Mouse (Mus musculus) T-cell, adult 2 months (primary cell): ENCODE data around the gene Rnf4.

Source experiments
- DNase-seq: peaks from one replicate; pipeline ENCODE4 v3.0.0; 2022; ENCODE audit warnings: low spot score

The Rnf4 gene

DNA sequence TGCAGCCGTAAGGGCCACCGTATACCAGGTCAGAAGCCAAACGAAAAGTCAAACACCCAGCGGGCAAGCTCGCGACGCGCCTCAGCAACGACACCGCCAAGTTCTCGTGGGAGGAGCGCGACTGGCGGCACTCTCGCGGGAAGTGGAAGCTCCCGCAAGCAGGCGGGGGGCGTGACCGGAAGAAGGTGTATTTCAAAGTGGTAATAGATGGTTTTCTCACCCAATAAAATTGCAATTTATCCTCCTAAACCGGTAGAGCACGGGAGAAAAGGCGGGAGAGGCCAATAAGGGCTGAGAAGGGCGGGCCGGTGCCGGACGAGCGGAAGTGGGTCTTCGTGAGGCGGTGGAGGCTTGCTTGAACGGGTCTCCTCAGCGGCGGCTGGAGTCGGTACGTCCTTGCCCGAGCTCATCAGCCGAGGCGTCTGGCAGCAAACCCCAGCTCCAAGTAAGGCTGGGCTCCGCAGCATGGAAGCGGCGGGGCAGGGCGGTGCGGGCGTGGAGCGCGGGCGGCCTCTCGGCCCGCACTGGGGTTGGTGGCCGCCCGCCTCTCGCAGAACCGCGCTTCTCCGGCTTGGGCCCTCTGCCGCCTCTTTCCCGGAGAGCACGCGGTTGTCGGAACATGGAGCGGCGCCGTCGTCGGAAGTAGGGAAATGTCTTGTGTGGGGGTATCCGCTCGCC, at the start of gene Rnf4:
Rnf4 (plus strand) TSS at position 193 of the 678 bp plus-strand sequence.
- peak; percentile 98 for DNase-seq

DNA sequence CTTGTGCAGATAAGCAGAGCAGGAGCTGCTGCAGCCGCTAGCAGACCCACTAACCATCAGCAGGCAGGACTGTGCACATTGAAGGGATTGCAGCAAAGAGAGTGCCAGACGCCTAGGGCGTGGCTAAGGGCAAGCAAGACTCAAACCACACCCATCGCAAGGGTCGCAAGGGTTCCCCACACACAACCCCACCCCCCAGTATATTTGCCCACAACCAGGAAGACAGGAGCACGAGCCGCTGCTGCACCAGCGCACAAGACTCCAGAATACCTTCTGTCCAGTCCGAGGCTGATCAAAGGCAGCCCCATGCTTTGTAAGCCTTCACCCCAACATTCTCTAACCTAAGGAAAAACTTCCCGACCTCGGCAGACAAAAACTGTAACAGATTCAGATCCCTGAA, 49.6 kb upstream of the Rnf4 start:
- DNase-seq: no peak

DNA sequence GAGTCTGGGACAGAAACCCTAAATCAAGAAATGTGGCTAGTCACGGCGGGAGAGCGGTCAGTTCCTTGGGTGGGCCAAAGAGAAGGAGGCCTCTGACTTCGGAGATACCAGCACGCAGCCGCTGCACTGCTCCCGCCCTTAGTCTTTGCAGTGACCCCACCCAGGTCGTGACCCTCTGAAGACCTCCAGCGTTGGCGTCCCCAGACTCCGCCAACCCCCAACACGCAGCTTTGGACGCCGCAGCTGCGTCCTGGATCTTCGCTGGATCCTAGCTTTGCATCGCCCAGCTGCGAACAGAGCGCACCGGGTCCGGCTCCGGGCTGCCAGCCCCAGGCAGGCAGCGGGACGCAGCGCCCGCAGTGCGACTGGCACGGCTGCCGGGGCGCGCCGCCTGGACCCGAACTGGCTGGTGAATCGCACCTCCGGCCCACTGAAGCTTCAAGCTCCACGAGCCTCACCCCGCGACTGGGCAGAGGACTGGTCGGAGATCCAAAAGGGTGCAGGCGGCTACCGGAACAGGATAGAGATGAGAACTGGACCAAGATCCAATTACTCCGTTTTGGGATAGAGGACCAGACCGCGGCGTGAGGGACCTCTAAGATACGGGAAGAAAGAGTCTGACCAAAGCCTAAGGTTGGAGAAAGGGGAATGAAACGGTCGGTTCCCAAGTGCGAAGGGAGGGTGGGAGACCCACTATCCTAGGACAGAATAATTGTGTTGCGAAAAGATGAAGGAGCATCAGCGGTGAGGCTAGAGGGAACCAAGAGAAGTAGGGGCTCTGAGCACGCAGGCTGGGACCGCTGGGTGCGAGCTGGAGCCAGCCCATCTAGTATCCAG, 48.9 kb upstream of the Rnf4 start:
- DNase-seq: no peak

DNA sequence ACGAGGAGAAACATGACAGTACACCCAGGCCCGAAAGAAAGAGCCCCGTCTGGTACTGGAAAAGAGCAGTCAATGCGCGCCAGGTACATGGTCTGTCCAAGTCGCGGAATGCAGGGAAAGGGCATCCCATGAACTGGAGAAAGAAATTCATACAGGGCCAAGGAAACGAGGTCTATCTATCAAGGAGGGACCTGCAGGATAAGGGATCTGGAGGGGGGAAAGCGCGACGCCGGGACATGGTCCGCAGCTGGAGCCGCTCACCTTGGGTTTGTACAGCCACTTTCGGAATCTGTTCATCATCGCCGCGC, 48.3 kb upstream of the Rnf4 start:
- no peak for DNase-seq

DNA sequence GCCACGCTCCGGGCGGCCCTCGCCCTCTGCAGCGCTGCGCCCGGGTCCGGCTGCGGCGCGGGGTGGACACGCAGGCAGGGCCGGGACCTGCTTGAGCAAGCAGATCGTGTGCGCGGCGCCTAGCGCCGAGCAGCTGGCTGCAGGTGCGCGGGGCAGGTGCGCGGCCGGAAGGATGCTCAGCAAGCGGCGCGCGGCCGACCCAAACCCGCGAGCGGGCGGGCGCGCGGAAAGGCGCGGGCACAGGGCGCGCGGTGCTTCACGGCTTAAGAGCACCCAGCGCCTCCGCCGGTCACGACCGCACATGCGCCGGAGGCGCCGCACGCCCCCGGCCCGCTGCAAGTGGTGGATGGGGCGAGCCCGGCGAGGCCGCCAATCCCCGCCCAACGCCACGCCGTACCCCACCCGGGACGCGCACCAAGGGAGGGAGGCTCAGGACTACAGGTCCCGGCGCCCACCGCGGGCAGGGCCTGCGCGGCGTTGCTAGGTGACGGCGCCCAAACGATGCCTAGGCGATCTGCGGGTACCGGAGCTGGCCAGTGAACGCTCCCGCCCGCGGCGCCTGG, 47.9 kb upstream of the Rnf4 start, which contains the start of the genes Zfyve28 and Cfap99:
Zfyve28 (minus strand) TSS at position 296 of the 563 bp plus-strand sequence.
Cfap99 (plus strand) TSS at position 447 of the 563 bp plus-strand sequence.
- peak; percentile 52 for DNase-seq

DNA sequence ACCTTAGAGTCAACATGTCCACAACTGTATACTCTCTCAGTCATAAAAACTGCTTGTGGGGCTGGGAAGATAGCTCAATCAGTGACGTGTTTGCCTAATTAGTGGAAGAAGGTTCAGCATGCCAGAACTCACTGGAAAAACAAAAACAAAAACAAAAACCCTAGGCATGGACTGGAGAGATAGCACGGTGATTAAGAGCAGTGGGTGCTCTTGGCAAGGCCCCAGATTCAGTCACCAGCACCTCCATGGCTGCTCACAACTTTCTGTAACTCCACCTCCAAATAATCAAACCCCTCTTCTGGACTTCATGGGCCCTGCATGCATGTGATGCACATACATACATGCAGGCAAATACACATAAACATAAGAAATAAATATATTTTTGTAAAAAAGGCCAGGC, 46.8 kb upstream of the Rnf4 start:
- DNase-seq: no peak

DNA sequence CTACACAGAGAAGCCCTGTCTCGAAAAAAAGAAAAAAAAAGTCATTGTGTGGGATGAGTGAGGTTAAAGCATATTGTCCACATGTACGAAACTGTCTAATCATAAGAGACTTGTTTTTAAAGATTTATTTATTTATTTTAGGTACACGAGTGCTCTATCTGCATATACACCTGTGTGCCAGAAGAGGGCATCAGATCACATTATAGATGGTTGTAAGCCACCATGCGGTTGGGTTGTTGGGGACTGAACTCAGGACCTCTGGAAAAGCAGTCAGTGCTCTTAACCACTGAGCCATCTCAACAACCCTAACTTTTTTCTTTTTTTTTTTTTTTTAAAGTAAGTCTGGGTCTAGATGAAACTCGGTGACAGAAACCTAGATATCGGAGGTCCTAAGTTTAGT, 42.7 kb upstream of the Rnf4 start:
- DNase-seq: peak; percentile 12

DNA sequence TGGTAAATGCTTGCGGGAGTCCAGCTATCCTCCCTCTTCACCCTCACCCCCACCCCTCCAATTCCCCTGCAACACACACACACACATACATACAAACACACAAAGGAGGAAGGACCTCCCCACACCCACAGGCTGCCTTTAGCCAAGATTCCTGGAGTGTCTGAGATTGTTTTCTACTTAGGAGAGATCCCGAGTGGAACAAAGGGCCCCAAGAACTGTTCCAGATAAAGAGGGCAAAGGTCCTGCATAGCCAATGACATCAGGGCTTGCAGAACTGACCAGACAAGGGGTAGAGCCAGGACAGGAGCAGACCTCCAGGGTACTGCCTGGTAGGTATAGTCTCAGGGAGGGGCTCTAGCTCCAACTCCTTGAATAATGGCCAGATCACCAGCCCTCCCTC, 41.4 kb upstream of the Rnf4 start:
- no peak for DNase-seq

DNA sequence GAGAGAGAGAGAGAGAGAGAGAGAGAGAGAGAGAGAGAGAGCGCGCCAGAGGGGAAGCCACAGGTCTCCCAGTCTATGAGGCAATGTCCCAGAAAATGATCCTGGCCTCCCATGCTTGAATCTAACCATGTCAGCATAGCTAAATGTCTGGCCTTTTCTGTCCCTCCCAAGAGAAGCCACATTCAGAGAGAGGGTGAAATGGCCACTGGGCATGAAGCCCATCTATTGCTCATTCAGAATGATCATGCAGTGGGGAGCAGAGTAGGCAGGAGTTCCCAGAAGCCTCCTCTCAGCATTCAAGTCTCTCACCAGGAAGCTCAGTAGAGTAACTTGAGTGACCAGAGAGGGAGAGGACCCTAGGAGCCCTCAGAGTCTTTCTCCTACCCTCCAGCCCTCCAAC, 40.9 kb upstream of the Rnf4 start:
- DNase-seq: no peak

DNA sequence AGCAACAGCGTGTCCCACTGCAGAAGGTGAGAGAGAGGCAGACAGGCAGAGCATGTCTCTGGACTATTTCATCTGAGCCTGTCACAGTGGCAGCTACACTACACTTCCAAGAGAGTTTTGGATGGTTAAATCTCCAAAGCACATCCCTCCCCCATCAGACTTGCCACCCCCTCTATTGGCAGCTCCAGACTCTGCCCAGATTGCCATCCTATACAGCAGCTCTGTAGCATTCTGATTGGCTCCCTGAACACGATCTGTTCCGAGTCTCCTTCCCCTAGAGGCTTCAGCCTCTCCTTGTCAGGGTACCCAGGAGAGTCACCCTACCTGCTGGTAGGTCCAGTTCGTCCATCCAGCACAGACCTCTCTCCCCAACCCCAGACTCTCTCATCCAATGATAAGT, 38.0 kb upstream of the Rnf4 start:
- DNase-seq: no peak

DNA sequence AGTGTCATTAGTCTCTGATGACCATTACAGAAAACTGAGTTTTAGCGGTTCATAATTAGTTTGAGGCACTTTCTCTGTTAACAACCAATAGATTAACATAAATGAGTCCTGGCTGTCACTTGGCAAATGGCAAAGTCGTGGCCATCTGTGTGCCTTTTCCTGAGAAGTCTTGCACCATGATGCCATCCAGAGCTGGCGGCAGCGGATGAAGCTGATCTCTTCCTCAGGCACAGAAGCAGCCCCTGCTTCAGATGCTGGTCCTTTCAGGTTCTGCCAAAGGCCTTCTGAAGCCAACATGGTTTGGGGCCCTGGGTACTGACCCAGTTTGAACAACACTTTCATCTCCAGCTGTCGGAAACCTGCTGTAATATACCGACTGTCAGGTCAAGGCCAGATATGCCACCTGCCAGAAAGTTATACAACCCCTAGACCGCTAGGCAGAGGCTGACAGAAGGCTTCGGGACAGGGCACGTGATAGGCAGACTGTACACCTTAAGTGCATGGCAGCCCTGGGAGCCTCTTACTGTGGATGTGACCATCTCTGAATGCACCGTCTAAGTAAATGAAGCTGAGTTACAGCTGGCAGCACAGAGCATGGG, 37.1 kb upstream of the Rnf4 start:
- DNase-seq: no peak

DNA sequence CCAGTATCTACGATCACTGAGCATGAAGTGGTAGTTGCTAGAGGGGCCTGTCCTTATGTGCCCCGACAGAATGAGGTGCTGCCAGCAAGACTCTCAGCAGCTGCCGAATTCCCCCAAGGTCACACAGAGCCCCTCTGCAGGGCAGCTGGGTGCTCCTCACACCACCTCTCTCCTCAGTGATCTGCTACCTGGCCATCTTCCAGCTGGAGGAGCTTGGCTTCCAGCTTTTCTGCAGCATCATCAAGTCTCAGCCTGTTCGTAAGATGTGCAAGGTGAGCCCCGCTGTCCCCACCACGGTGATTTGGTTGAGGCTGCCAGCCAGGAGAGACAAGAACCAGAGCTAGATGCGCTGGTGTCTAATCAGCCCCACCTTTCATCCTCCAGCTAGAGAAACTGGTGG, 33.7 kb upstream of the Rnf4 start:
- no peak for DNase-seq

DNA sequence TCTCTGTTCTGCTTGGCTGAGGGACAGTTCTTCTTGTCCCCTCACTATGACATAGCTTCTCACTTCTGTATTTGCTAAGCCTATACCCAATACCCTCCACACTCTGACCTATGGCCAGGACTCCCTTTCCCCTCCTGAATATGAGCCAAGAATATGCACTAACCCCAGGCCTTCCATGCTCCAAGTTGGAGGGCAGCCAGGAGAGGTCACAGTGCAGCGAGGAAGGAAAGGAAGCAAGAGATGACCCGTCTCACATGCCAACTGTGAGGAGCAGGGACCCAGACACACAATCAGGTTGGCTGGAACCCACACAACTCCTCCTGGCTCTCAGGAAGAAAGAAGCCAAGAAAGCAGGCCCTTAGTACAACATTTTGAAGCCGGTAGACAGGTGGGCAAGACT, 27.1 kb upstream of the Rnf4 start:
- DNase-seq: no peak

DNA sequence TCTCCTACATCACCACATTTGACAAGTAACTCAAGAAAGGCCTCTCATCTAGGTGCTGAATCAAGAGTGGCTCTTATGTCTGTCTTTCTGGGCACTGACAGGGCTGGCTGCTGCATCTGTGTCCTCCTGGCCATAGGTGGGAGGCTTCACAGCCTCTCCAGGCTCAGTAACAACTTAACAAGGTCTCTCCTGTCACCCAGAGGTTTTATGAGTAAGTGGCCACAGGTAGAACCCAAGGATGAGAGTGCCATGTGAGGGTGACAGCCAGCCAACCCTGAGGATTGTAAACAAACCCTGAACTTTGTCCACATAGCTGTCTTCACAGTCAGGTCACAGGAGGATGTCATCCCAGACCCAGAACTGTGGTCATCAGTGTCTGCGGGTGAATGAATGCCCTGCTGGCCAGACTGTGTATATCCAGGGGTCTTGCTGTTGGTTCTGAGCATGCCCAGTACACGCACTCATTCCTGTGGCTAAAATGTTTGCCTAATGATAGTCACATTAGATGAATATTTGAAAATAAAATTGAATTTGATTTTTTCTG, 16.5 kb upstream of the Rnf4 start:
- no peak for DNase-seq

DNA sequence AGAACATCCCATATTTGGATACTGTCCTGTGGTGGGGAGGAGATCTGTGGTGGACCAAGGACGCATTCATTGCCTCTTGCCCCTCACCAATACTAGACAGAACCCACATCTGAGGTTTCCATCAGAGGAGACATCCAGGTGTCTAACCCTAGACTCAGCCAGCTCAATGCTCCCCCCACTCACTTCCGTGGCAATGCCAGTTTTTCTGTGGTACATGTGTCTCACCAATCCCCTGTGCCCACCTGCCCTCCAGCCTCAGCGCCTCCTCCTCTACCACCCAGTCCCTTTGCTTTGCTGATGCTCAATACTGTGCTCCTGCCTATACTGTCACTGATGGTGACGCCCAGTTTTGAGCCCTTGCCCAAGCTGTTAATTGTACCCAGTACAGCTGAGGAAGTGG, 14.9 kb upstream of the Rnf4 start:
- no peak for DNase-seq

DNA sequence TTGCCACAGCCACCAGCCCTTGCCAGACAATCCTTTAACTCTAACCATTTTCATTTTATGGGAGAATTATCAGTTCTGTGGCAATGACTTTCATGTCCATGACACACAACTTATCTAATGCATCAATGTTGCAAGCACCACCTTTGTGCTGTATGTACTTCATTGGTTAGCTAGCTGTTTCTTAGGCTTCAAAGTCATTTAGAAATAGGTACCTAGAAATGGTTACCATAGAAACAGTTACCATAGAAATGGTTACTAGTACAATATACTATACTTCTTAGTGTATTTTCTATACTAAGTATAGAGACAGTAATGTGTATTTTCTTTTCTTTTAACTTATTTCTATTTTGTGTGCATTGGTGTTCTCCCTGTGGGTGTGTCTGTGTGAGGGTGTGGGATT, 10.8 kb upstream of the Rnf4 start:
- DNase-seq: no peak

DNA sequence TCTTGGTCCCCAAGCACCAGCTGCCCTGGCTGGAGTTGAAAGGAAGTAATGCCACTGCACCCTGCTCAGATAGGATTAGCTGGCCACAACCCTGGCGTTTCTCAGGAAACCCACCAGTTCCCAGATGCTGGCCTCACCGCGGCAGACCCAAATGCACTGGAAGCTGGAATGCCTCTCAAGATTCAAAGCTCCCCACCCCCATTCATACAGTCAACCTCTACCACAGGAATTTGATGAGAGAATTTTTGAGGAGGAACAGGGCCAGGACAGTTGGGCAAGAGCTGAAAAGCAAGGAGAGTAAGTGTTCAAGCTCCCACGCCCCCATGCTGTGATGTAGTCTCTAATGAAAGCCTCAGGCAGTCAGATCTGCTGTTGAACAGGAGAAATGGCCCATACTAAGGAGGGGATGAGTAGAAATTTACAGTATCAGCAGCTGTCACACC, 9.8 kb upstream of the Rnf4 start:
- DNase-seq: no peak

DNA sequence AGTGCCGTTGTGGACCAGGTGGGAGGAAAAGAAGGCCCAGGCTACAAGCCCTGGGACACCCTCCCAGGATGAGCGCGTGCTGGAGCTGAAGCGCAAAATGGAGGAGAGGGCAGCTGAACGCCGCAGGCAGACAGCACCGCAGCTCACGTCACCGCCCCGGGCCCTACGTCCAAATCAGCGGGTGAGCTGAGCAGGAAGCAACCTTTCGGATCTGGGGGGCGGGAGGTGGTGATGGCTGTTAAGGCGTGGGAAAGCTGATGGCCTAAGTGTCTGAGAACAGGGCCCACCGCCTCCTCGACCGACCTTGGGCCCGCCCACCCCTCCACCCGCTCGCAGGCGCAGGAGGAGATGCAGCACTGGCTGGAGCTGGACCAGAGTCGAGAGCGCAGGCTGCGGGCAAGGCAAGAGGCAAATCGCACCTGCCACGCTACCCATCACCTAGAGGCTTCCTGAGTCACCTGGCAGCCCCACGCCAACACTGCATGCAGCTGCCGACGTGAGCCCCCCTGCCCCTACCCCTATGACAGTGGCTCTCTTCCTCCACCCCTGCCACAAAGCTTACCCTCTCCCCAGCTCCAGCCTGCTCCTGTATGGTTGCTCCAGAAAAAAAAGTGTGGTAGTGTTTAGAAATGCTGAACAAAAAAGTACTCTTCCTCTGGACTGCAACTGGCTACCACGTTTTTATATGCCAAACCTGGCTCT, 9.1 kb upstream of the Rnf4 start:
- peak; percentile 80 for DNase-seq

DNA sequence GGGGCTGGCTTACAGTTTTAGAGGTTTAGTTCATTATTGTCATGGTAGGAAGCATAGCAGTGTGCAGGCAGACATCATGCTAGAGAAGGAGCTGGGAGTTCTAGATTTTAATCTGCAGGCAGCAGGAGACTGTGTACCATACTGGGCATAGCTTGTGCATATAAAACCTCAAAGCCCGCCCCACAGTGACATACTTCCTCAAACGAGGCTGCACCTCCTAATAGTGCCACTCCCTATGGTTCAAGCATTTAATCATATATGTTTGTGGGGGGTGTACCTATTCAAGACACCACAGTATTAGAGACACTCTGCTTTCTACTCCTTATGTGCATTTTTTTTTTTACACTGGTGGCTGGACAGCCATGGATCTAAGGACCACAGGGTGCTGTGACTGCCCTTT, 6.0 kb upstream of the Rnf4 start:
- no peak for DNase-seq

DNA sequence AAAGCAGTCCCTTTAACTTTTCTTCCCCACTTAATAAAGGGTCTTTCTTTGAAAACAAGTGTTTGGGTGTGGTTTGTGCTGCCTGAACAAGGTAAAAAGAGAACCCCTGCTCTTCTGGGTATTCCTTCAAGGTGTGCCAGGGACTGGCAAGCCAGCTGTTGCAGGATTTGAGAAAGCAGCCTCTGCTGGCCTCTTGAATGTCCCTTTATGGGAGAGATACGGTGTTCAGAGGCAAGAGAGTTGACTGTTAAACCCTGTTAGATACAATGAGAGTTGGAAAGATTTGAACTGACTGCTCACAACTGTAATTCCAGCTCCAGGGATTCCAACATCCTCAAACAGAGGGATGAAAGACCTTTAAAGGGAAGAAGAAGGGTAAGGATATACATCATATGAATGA, 2.0 kb upstream of the Rnf4 start:
- DNase-seq: no peak

DNA sequence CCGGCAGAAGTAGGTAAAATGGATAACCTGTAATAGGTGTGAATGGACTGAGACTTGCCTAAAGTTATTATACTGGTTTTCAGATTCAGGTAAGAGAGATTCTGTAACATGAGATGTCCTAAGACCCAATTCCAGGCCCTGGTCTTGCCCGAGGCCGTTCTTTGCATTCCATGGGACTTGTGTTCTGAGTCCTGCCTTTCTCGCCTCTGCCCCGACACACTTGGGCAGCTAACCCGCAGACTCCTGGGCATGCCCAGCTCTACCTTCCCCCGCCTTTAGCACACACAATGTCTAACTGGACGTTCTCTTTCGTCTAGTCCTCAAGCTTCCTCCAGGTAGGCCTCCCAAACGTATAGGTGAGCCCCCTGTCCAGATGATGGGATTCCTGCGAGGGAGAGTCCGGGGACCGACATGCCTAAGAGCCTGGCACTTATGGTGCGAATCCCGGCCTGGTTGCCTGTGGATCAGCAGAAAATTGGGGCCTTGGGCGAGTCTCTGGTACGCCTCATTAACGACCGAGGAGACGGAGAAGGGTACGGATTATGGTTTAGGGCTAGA, 471 bp upstream of the Rnf4 start:
- DNase-seq: no peak
